Mouse (Mus musculus) kidney, embryonic 14.5 days (tissue): ENCODE results near the gene Vipr2. TPM values are rescaled to one million over a fixed set of nuclear protein-coding genes. Genes with fewer than 3 reads are reported as not detected.

Experiments
- microRNA-seq: library from miRNA; unstranded; fragments of <30 nt; microRNA quantifications from one replicate; pipeline ENCODE4, GENCODE M21; 2016
- polyA plus RNA-seq: library from polyadenylated mRNA; unstranded; fragments of >200 nt; fragmentation: Nextera tagmentation; extraction: Ambion mirVana; gene quantifications from 2 replicates; pipeline ENCODE4 v1.2.1, GENCODE M21; 2014

Vipr2 gene
- polyA plus RNA-seq, 1 experiment from 2014 or later: 1.4 TPM

Small RNAs within 50 kb of the gene (microRNA-seq; reads per million reads assigned to microRNA genes)
- gene Gm44372: not detected

Other genes with a start within 250 kb of the Vipr2 start
- 54.0 and 62.0 TPM in 2 replicates for gene Zfp386, start 30.0 kb upstream of the Vipr2 start, polyA plus RNA-seq
- gene Wdr60, start 185.3 kb downstream of the Vipr2 start, polyA plus RNA-seq: 13.5 and 19.7 TPM in 2 replicates
- gene Gm11027, start 197.7 kb downstream of the Vipr2 start, polyA plus RNA-seq: not detected in 2 replicates
- 15.2 and 23.2 TPM in 2 replicates for gene Esyt2, start 203.5 kb downstream of the Vipr2 start, polyA plus RNA-seq